Comparison of ENCODE assay signal across 10 mouse cellular contexts in genomic region chr11:115647459-115647858, GRCm38 (mm10). TPM values are rescaled to one million over a fixed set of nuclear protein-coding genes. Genes with fewer than 3 reads are reported as not detected.
DNase-seq lines count a peak whose midpoint lies in the region; ATAC-seq lines count a peak whose summit lies in the region.
"Had no signal": no experiment of that assay in that cellular context is flagged by ENCODE, and none has a peak within 500 bp of the region (broad histone marks: within the 10 kb centered on the region; RNA-seq: fewer than 3 reads in every experiment).

No protein-coding gene starts in this region.

- ATAC-seq in hindbrain, embryonic 11.5 days (ENCODE audit: low FRiP score): no peak
- no peak for ATAC-seq in hindbrain, embryonic 16.5 days
- ATAC-seq in monocyte, adult 5-6 weeks (replicated peaks; ENCODE audit: insufficient number of reproducible peaks, low FRiP score, low TSS enrichment, poor library complexity, severe bottlenecking): no peak

- 64% methylated on average over 6 of the region's 6 CpGs for WGBS in hindbrain, embryonic 11.5 days
- WGBS in hindbrain, embryonic 16.5 days: 63% methylated on average over 6 of the region's 6 CpGs

- no peak overlapping the region for H3K27ac ChIP-seq in hindbrain, embryonic 11.5 days (ENCODE audit: low read depth, low read length)
- no peak overlapping the region for H3K27ac ChIP-seq in hindbrain, embryonic 16.5 days (ENCODE audit: low read depth, low read length)
- H3K27ac ChIP-seq: embryonic facial prominence, embryonic 12.5 days; liver, embryonic 15.5 days had no signal

- DNase-seq in hindbrain, embryonic 11.5 days (ENCODE audit: low spot score): peak; percentile 80
- DNase-seq in 416B (ENCODE audit: low read depth) (peak; percentile 86), NIH3T3 (ENCODE audit: low read depth) (peak; percentile 94)
- peak; percentile 51 to 70 for DNase-seq in cerebellum, postnatal 36 days
- peak; percentile 69 for DNase-seq in kidney, postnatal 10 days
- peak; percentile 86 for DNase-seq in lung, postnatal 36 days

- no peaks in the 10 kb centered on the region for H3K36me3 ChIP-seq in hindbrain, embryonic 11.5 days (ENCODE audit: control insufficient read depth, insufficient read depth, low read length)
- H3K36me3 ChIP-seq in hindbrain, embryonic 16.5 days (ENCODE audit: control insufficient read depth, insufficient read depth, low read length): peaks cover 9% of the 10 kb centered on the region

- no peaks in the 10 kb centered on the region for H3K27me3 ChIP-seq in hindbrain, embryonic 11.5 days (ENCODE audit: control insufficient read depth, insufficient read depth, low read length)
- H3K27me3 ChIP-seq in hindbrain, embryonic 16.5 days (replicated peaks; ENCODE audit: control insufficient read depth, insufficient read depth, low read length): no peaks in the 10 kb centered on the region
- H3K27me3 ChIP-seq: embryonic facial prominence, embryonic 12.5 days; liver, embryonic 15.5 days had no signal

- no peaks in the 10 kb centered on the region for H3K9me3 ChIP-seq in hindbrain, embryonic 11.5 days (ENCODE audit: control insufficient read depth, low read length)
- no peaks in the 10 kb centered on the region for H3K9me3 ChIP-seq in hindbrain, embryonic 16.5 days (ENCODE audit: control insufficient read depth, low read length)
- H3K9me3 ChIP-seq: embryonic facial prominence, embryonic 12.5 days; liver, embryonic 15.5 days had no signal

- H3K4me1 ChIP-seq in hindbrain, embryonic 11.5 days (replicated peaks; ENCODE audit: control insufficient read depth, insufficient read depth, low read length): no peaks in the 10 kb centered on the region
- no peaks in the 10 kb centered on the region; the same call in 1 of the 2 replicates for H3K4me1 ChIP-seq in hindbrain, embryonic 16.5 days (ENCODE audit: control insufficient read depth, insufficient read depth, low read depth, low read length)
- H3K4me1 ChIP-seq: liver, embryonic 15.5 days had no signal

- no peak overlapping the region for H3K9ac ChIP-seq in hindbrain, embryonic 11.5 days (ENCODE audit: low read depth, low read length)
- H3K9ac ChIP-seq in hindbrain, embryonic 16.5 days (ENCODE audit: low read depth, low read length): no peak overlapping the region
- H3K9ac ChIP-seq: embryonic facial prominence, embryonic 12.5 days; liver, embryonic 15.5 days had no signal

- no peak overlapping the region for H3K4me3 ChIP-seq in hindbrain, embryonic 11.5 days (ENCODE audit: low read depth, low read length)
- H3K4me3 ChIP-seq in hindbrain, embryonic 16.5 days (ENCODE audit: low read length): no peak overlapping the region
- H3K4me3 ChIP-seq: embryonic facial prominence, embryonic 12.5 days; liver, embryonic 15.5 days had no signal

- no peak overlapping the region for H3K4me2 ChIP-seq in hindbrain, embryonic 11.5 days (replicated peaks; ENCODE audit: low read depth, low read length)
- no peak overlapping the region for H3K4me2 ChIP-seq in hindbrain, embryonic 16.5 days (ENCODE audit: low read length)
- H3K4me2 ChIP-seq: embryonic facial prominence, embryonic 12.5 days; liver, embryonic 15.5 days had no signal

RNA-seq across cellular contexts. Expression of gene Slc25a19, which starts 19.4 kb away (rescaled TPM):
- polyA plus RNA-seq in hindbrain, embryonic 11.5 days (2014; fragmentation: Nextera tagmentation; extraction: Ambion mirVana): 24.9 and 27.1 TPM in 2 replicates
- polyA plus RNA-seq in hindbrain, embryonic 16.5 days (2015; fragmentation: Nextera tagmentation; extraction: Ambion mirVana): 42.7 and 49.9 TPM in 2 replicates
- total RNA-seq in monocyte, adult 5-6 weeks (2017): 14.2 to 23.5 TPM (median 15.3 TPM) in 3 replicates

RNA-seq across cellular contexts. Expression of gene Mif4gd, which starts 34.7 kb away (rescaled TPM):
- 14.2 and 17.7 TPM in 2 replicates for polyA plus RNA-seq in hindbrain, embryonic 11.5 days (2014; fragmentation: Nextera tagmentation; extraction: Ambion mirVana)
- polyA plus RNA-seq in hindbrain, embryonic 16.5 days (2015; fragmentation: Nextera tagmentation; extraction: Ambion mirVana): 16.1 and 16.2 TPM in 2 replicates
- 37.5 to 42.1 TPM (median 41.2 TPM) in 3 replicates for total RNA-seq in monocyte, adult 5-6 weeks (2017)

RNA-seq across cellular contexts. Expression of gene Gga3, which starts 43.6 kb away (rescaled TPM):
- 24.7 and 25.1 TPM in 2 replicates for polyA plus RNA-seq in hindbrain, embryonic 11.5 days (2014; fragmentation: Nextera tagmentation; extraction: Ambion mirVana)
- 35.1 and 43.7 TPM in 2 replicates for polyA plus RNA-seq in hindbrain, embryonic 16.5 days (2015; fragmentation: Nextera tagmentation; extraction: Ambion mirVana)
- total RNA-seq in monocyte, adult 5-6 weeks (2017): 32.1 to 47.8 TPM (median 37.8 TPM) in 3 replicates

RNA-seq across cellular contexts. Expression of gene Mrps7, which starts 43.7 kb away (rescaled TPM):
- 93.3 and 105 TPM in 2 replicates for polyA plus RNA-seq in hindbrain, embryonic 11.5 days (2014; fragmentation: Nextera tagmentation; extraction: Ambion mirVana)
- polyA plus RNA-seq in hindbrain, embryonic 16.5 days (2015; fragmentation: Nextera tagmentation; extraction: Ambion mirVana): 79.9 and 82.2 TPM in 2 replicates
- 20.4 to 30.1 TPM (median 20.7 TPM) in 3 replicates for total RNA-seq in monocyte, adult 5-6 weeks (2017)
